Mouse (Mus musculus) granulocyte monocyte progenitor cell, adult 5-6 weeks (primary cell): ENCODE results near the gene Nrxn1. TPM values are rescaled to one million over a fixed set of nuclear protein-coding genes. Genes with fewer than 3 reads are reported as not detected.
A peak's percentile ranks its signal among the peaks of the same experiment; 100 is the strongest.

Experiments used
- ATAC-seq: replicated peaks from 2 replicates; pipeline ENCODE4 v1.8.0; 2016; ENCODE audit warnings: mild to moderate bottlenecking, moderate TSS enrichment, inconsistent platforms; ENCODE audit not compliant: poor library complexity, severe bottlenecking
- total RNA-seq, 2 experiments: library from RNA; stranded (forward) in 1 of 2; stranded (reverse) in 1 of 2; fragments of 200-712, 200-1000 nt in 1 of 2; fragments of >200 nt in 1 of 2; fragmentation: Nextera tagmentation in 1 of 2; gene quantifications; 2 replicates each; pipeline ENCODE4 v1.2.3; 2014 to 2017

The Nrxn1 gene
- total RNA-seq (2014; fragmentation: Nextera tagmentation) (7.7 and 13.9 TPM in 2 replicates), total RNA-seq (2017) (8.6 and 19.7 TPM in 2 replicates)

- ATAC-seq = no peak
Observed at GRCm38 (mm10) chr17:91093042-91093080, at the start of gene Nrxn1. Nrxn1 (minus strand) TSS chr17:91093071.

- ATAC-seq = no peak
Observed at GRCm38 (mm10) chr17:91136859-91137258, 44.0 kb upstream of the Nrxn1 start.

GRCm38 (mm10) chr17:91112880-91113628, 20.2 kb upstream of the Nrxn1 start:
- ATAC-seq = no peak

- no peak for ATAC-seq
Observed at GRCm38 (mm10) chr17:91112085-91112484, 19.2 kb upstream of the Nrxn1 start.

- no peak for ATAC-seq
Observed at GRCm38 (mm10) chr17:91093081-91093875, 407 bp upstream of the Nrxn1 start.

GRCm38 (mm10) chr17:91092421-91093041, 340 bp downstream of the Nrxn1 start:
- ATAC-seq = peak; percentile 99

- no peak for ATAC-seq
Observed at GRCm38 (mm10) chr17:91090631-91091030, 2.2 kb downstream of the Nrxn1 start.

- ATAC-seq = no peak
Observed at GRCm38 (mm10) chr17:91088991-91089390, 3.9 kb downstream of the Nrxn1 start.

GRCm38 (mm10) chr17:91088037-91088715, 4.7 kb downstream of the Nrxn1 start:
- no peak for ATAC-seq

- ATAC-seq = no peak
Observed at GRCm38 (mm10) chr17:91086412-91086811, 6.5 kb downstream of the Nrxn1 start.

- no peak for ATAC-seq
Observed at GRCm38 (mm10) chr17:91085416-91085815, 7.5 kb downstream of the Nrxn1 start.

- ATAC-seq = peak; percentile 22; the same call in 1 of the 2 replicates
Observed at GRCm38 (mm10) chr17:91079096-91079495, 13.8 kb downstream of the Nrxn1 start.

- no peak for ATAC-seq
Observed at GRCm38 (mm10) chr17:91074780-91075179, 18.1 kb downstream of the Nrxn1 start.

GRCm38 (mm10) chr17:91033466-91033865, 59.4 kb downstream of the Nrxn1 start:
- ATAC-seq = no peak

GRCm38 (mm10) chr17:91025061-91025623, 67.7 kb downstream of the Nrxn1 start:
- no peak for ATAC-seq

GRCm38 (mm10) chr17:91007385-91008089, 85.3 kb downstream of the Nrxn1 start:
- ATAC-seq = peak; percentile 83

- ATAC-seq = peak; percentile 71
Observed at GRCm38 (mm10) chr17:91000389-91000788, 92.5 kb downstream of the Nrxn1 start.

- peak; percentile 47 for ATAC-seq
Observed at GRCm38 (mm10) chr17:90999667-91000154, 93.2 kb downstream of the Nrxn1 start.

- peak; percentile 28; the same call in 1 of the 2 replicates for ATAC-seq
Observed at GRCm38 (mm10) chr17:90997714-90998113, 95.2 kb downstream of the Nrxn1 start.

- ATAC-seq = peak; percentile 66
Observed at GRCm38 (mm10) chr17:90995436-90995835, 97.4 kb downstream of the Nrxn1 start.
